In genomic region chr9:15239042-15239925, GRCm38 (mm10) we compare ENCODE assay signal across 9 mouse cellular contexts. TPM values are rescaled to one million over a fixed set of nuclear protein-coding genes. Genes with fewer than 3 reads are reported as not detected.
DNase-seq lines count a peak whose midpoint lies in the region; ATAC-seq and TF ChIP-seq lines count a peak whose summit lies in the region.
"Had no signal": no experiment of that assay in that cellular context is flagged by ENCODE, and none has a peak within 500 bp of the region (broad histone marks: within the 10 kb centered on the region; RNA-seq: fewer than 3 reads in every experiment).

Gene Vstm5, plus strand, starts transcription at chr9:15239045.

- peak within 1 kb of the TSS; percentile 73 for H3K4me2 ChIP-seq in liver, embryonic 13.5 days

- peak; percentile 57 for ATAC-seq in granulocyte monocyte progenitor cell, adult 5-6 weeks (replicated peaks; ENCODE audit: poor library complexity, severe bottlenecking)
- peak; percentile 55 for ATAC-seq in liver, embryonic 13.5 days (ENCODE audit: low read depth)
- ATAC-seq in erythroid progenitor cell, adult 5-6 weeks (replicated peaks; ENCODE audit: low FRiP score, poor library complexity, severe bottlenecking), result no peak

- 0 out of 2 replicates have a peak, but pooled peaks have one; percentile 7 for TF ChIP-seq CTCF in brain, embryonic 14.5 days (IDR thresholded peaks at IDR 0.05; ENCODE audit: borderline replicate concordance, extremely low read depth, insufficient read depth, insufficient read length)

- no peak within 1 kb of the TSS for H3K27ac ChIP-seq in liver, embryonic 13.5 days

- no peaks in the 10 kb centered on the region for H3K36me3 ChIP-seq in liver, embryonic 13.5 days
- H3K36me3 ChIP-seq: G1E had no signal

- intact Hi-C loops in gastrocnemius, postnatal 14 days (cut with DNase I; ENCODE audit: low total_unique reads), result no loop called here

- peak within 1 kb of the TSS; percentile 56 for H3K9ac ChIP-seq in liver, embryonic 13.5 days

- H3K4me3 ChIP-seq in liver, embryonic 13.5 days (replicated peaks), result peak within 1 kb of the TSS; percentile 51

- DNase-seq in gastrocnemius, postnatal 14 days, result peak; percentile 33
- DNase-seq in gastrocnemius, postnatal 25 days, result no peak
- peak; percentile 74 for DNase-seq in brain, embryonic 14.5 days (ENCODE audit: low read depth)
- peak; percentile 65 for DNase-seq in kidney, postnatal 10 days
- DNase-seq in liver, embryonic 13.5 days, result no peak
- DNase-seq in ovary, postnatal 14 days (ENCODE audit: low spot score), result peak; percentile 6

- peaks cover 20% of the 10 kb centered on the region for H3K4me1 ChIP-seq in liver, embryonic 13.5 days (replicated peaks)

- peak; percentile 9; the same call in 1 of the 2 replicates for TF ChIP-seq POLR2A in brain, embryonic 14.5 days (IDR thresholded peaks at IDR 0.05; ENCODE audit: borderline replicate concordance, extremely low read depth, insufficient read depth, insufficient read length, poor library complexity, severe bottlenecking)

- H3K9me3 ChIP-seq in liver, embryonic 13.5 days (replicated peaks), result no peaks in the 10 kb centered on the region
- H3K9me3 ChIP-seq: G1E had no signal

- WGBS in liver, embryonic 13.5 days (ENCODE audit: insufficient replicate concordance), result 4% methylated on average over 35 of the region's 35 CpGs

- peaks cover 17% of the 10 kb centered on the region for H3K27me3 ChIP-seq in liver, embryonic 13.5 days

RNA-seq across cellular contexts. Expression of gene Vstm5, which starts in this region (rescaled TPM):
- under 1 TPM; 0.14 to 0.27 TPM for total RNA-seq in gastrocnemius, postnatal 14 days (2021)
- not detected for total RNA-seq in gastrocnemius, postnatal 25 days (2021)
- 12.8 and 17.0 TPM in 2 replicates for polyA plus RNA-seq in brain, embryonic 14.5 days (2012; rRNA removed)
- not detected in 2 replicates for total RNA-seq in granulocyte monocyte progenitor cell, adult 5-6 weeks (2014; fragmentation: Nextera tagmentation)
- not detected in 2 replicates for total RNA-seq in granulocyte monocyte progenitor cell, adult 5-6 weeks (2017)
- 0.35 and 0.39 TPM in 2 replicates for polyA plus RNA-seq in liver, embryonic 13.5 days (2015; fragmentation: Nextera tagmentation; extraction: Ambion mirVana)
- not detected in 2 replicates for total RNA-seq in erythroid progenitor cell, adult 5-6 weeks (2015; ENCODE audit: low replicate concordance)
- not detected in 2 replicates for total RNA-seq in erythroid progenitor cell, adult 5-6 weeks (2017; ENCODE audit: low replicate concordance)
- total RNA-seq: G1E had no signal
- polyA plus RNA-seq: G1E had no signal

Comparison
In these comparisons a context has a peak if more than half of its experiments do, and no peak if none do; other contexts are left out.
1. Peak in DNase-seq in gastrocnemius, postnatal 14 days; RNA of the gene not detected or under 1 TPM.
2. Peak in ATAC-seq in granulocyte monocyte progenitor cell, adult 5-6 weeks; RNA of the gene not detected or under 1 TPM.
3. Peak in ATAC-seq, H3K4me3 ChIP-seq, H3K9ac ChIP-seq and H3K4me2 ChIP-seq in liver, embryonic 13.5 days; RNA of the gene not detected or under 1 TPM.
4. DNase-seq: peak in brain, embryonic 14.5 days (single experiment), kidney, postnatal 10 days (single experiment) and ovary, postnatal 14 days (single experiment); none in gastrocnemius, postnatal 25 days (single experiment) and liver, embryonic 13.5 days (single experiment).